In genomic region chr14:49245126-49245714, GRCm38 (mm10) we compare ENCODE assay signal across 25 mouse cellular contexts. TPM values are rescaled to one million over a fixed set of nuclear protein-coding genes. Genes with fewer than 3 reads are reported as not detected.
A peak's percentile ranks its signal among the peaks of the same experiment; 100 is the strongest.
DNase-seq lines count a peak whose midpoint lies in the region; ATAC-seq and TF ChIP-seq lines count a peak whose summit lies in the region.
"Had no signal": no experiment of that assay in that cellular context is flagged by ENCODE, and none has a peak within 500 bp of the region (broad histone marks: within the 10 kb centered on the region; RNA-seq: fewer than 3 reads in every experiment).

Gene ccdc198 (minus strand): TSS chr14:49245474.

- H3K9me3 ChIP-seq in intestine, postnatal 0 days (ENCODE audit: control insufficient read depth), result no peaks in the 10 kb centered on the region
- no peaks in the 10 kb centered on the region for H3K9me3 ChIP-seq in kidney, embryonic 16.5 days (ENCODE audit: low read length)
- no peaks in the 10 kb centered on the region for H3K9me3 ChIP-seq in stomach, embryonic 15.5 days
- no peaks in the 10 kb centered on the region for H3K9me3 ChIP-seq in hindbrain, embryonic 11.5 days (ENCODE audit: control insufficient read depth, low read length)
- H3K9me3 ChIP-seq: G1E; liver, embryonic 12.5 days; megakaryocyte, embryonic 14.5 days; midbrain, embryonic 15.5 days had no signal

- peak within 1 kb of the TSS; percentile 49 for H3K4me2 ChIP-seq in intestine, postnatal 0 days (replicated peaks; ENCODE audit: low read depth)
- peak within 1 kb of the TSS; percentile 49 for H3K4me2 ChIP-seq in kidney, embryonic 16.5 days (replicated peaks; ENCODE audit: low read depth, low read length)
- H3K4me2 ChIP-seq in stomach, embryonic 15.5 days, result no peak within 1 kb of the TSS
- H3K4me2 ChIP-seq in hindbrain, embryonic 11.5 days (replicated peaks; ENCODE audit: low read depth, low read length), result no peak within 1 kb of the TSS
- H3K4me2 ChIP-seq: hindbrain, embryonic 14.5 days; liver, embryonic 12.5 days; midbrain, embryonic 15.5 days had no signal

- no peak within 1 kb of the TSS for H3K27ac ChIP-seq in intestine, postnatal 0 days (ENCODE audit: low read depth, low read length)
- H3K27ac ChIP-seq in kidney, embryonic 16.5 days (ENCODE audit: low read length), result peak within 1 kb of the TSS; percentile 84
- no peak within 1 kb of the TSS for H3K27ac ChIP-seq in stomach, embryonic 15.5 days
- H3K27ac ChIP-seq in hindbrain, embryonic 11.5 days (ENCODE audit: low read depth, low read length), result no peak within 1 kb of the TSS
- H3K27ac ChIP-seq: gastrocnemius, adult 2 months; hindbrain, embryonic 14.5 days; layer of hippocampus, adult 2 months; liver, embryonic 12.5 days; midbrain, embryonic 15.5 days had no signal

- intact Hi-C loops in heart, postnatal 14 days (cut with DNase I), result no loop called here

- DNase-seq in heart, adult 11 months, result peak; percentile 79
- no peak for DNase-seq in heart, postnatal 14 days
- no peak for DNase-seq in thymus, postnatal 10 days (ENCODE audit: low spot score in 2 of 2)
- no peak for DNase-seq in hindbrain, embryonic 11.5 days (ENCODE audit: low spot score)
- DNase-seq: adrenal gland, adult 8-10 months; cerebellum, postnatal 14 days; gastrocnemius, adult 2 months; heart, postnatal 10 days; retina, postnatal 1 day; thymus, postnatal 25 days had no signal

- no peaks in the 10 kb centered on the region; the same call in 1 of the 2 replicates for H3K36me3 ChIP-seq in intestine, postnatal 0 days (ENCODE audit: control insufficient read depth, insufficient read depth)
- H3K36me3 ChIP-seq in kidney, embryonic 16.5 days (ENCODE audit: insufficient read depth, low read length), result no peaks in the 10 kb centered on the region
- H3K36me3 ChIP-seq in stomach, embryonic 15.5 days, result no peaks in the 10 kb centered on the region
- H3K36me3 ChIP-seq in hindbrain, embryonic 11.5 days (ENCODE audit: control insufficient read depth, insufficient read depth, low read length), result no peaks in the 10 kb centered on the region
- H3K36me3 ChIP-seq: G1E; liver, embryonic 12.5 days; midbrain, embryonic 15.5 days had no signal

- H3K9ac ChIP-seq in intestine, postnatal 0 days (ENCODE audit: low read depth, low read length), result no peak within 1 kb of the TSS
- H3K9ac ChIP-seq in kidney, embryonic 16.5 days (replicated peaks; ENCODE audit: low read length), result peak within 1 kb of the TSS; percentile 45; the same call in 1 of the 2 replicates
- H3K9ac ChIP-seq in stomach, embryonic 15.5 days, result no peak within 1 kb of the TSS
- H3K9ac ChIP-seq in hindbrain, embryonic 11.5 days (ENCODE audit: low read depth, low read length), result no peak within 1 kb of the TSS
- H3K9ac ChIP-seq: hindbrain, embryonic 14.5 days; liver, embryonic 12.5 days; midbrain, embryonic 15.5 days had no signal

- H3K4me3 ChIP-seq in intestine, postnatal 0 days (ENCODE audit: low read depth, low read length), result peak within 1 kb of the TSS; percentile 22; the same call in 1 of the 2 replicates
- peak within 1 kb of the TSS; percentile 42 for H3K4me3 ChIP-seq in kidney, embryonic 16.5 days (ENCODE audit: low read length)
- H3K4me3 ChIP-seq in stomach, embryonic 15.5 days (replicated peaks), result peak within 1 kb of the TSS; percentile 3; the same call in 1 of the 2 replicates
- H3K4me3 ChIP-seq in hindbrain, embryonic 11.5 days (ENCODE audit: low read depth, low read length), result no peak within 1 kb of the TSS
- H3K4me3 ChIP-seq: gastrocnemius, adult 2 months; layer of hippocampus, adult 2 months; liver, embryonic 12.5 days; megakaryocyte, embryonic 14.5 days; midbrain, embryonic 15.5 days had no signal

- peak; percentile 54; the same call in 1 of the 2 replicates for ATAC-seq in intestine, postnatal 0 days
- peak; percentile 98 for ATAC-seq in kidney, embryonic 16.5 days (ENCODE audit: low FRiP score, low TSS enrichment)
- no peak for ATAC-seq in stomach, embryonic 15.5 days (ENCODE audit: insufficient read depth, low FRiP score, low read depth)
- no peak for ATAC-seq in inflammation-experienced regulatory T-cells, adult 6 months
- no peak for ATAC-seq in hindbrain, embryonic 11.5 days (ENCODE audit: low FRiP score)
- ATAC-seq: CD4-positive, CD25-positive, alpha-beta regulatory T cell, adult 4 months; forebrain, embryonic 14.5 days; liver, embryonic 12.5 days; lung, postnatal 0 days; midbrain, embryonic 15.5 days had no signal

- no peak for TF ChIP-seq CTCF in intestine, postnatal 0 days (IDR thresholded peaks at IDR 0.05; ENCODE audit: low read depth)

- 0 out of 2 replicates have a peak, but pooled peaks cover 4% of the 10 kb centered on the region for H3K4me1 ChIP-seq in intestine, postnatal 0 days (replicated peaks; ENCODE audit: control insufficient read depth, insufficient read depth, low read length)
- 0 out of 2 replicates have a peak, but pooled peaks cover 2% of the 10 kb centered on the region for H3K4me1 ChIP-seq in kidney, embryonic 16.5 days (ENCODE audit: insufficient read depth, low read length)
- H3K4me1 ChIP-seq in stomach, embryonic 15.5 days, result no peaks in the 10 kb centered on the region
- no peaks in the 10 kb centered on the region for H3K4me1 ChIP-seq in hindbrain, embryonic 11.5 days (replicated peaks; ENCODE audit: control insufficient read depth, insufficient read depth, low read length)
- H3K4me1 ChIP-seq: liver, embryonic 12.5 days; megakaryocyte, embryonic 14.5 days; midbrain, embryonic 15.5 days had no signal

- H3K27me3 ChIP-seq in intestine, postnatal 0 days (replicated peaks; ENCODE audit: control insufficient read depth, insufficient read depth, low read length), result no peaks in the 10 kb centered on the region
- H3K27me3 ChIP-seq in kidney, embryonic 16.5 days (ENCODE audit: insufficient read depth, low read length), result no peaks in the 10 kb centered on the region
- no peaks in the 10 kb centered on the region for H3K27me3 ChIP-seq in stomach, embryonic 15.5 days (replicated peaks)
- H3K27me3 ChIP-seq in hindbrain, embryonic 11.5 days (ENCODE audit: control insufficient read depth, insufficient read depth, low read length), result no peaks in the 10 kb centered on the region
- H3K27me3 ChIP-seq: liver, embryonic 12.5 days; midbrain, embryonic 15.5 days had no signal

- 35% methylated on average over 5 of the region's 5 CpGs for WGBS in intestine, postnatal 0 days
- WGBS in kidney, embryonic 16.5 days, result 58% methylated on average over 5 of the region's 5 CpGs
- 57% methylated on average over 5 of the region's 5 CpGs for WGBS in stomach, embryonic 15.5 days
- WGBS in hindbrain, embryonic 11.5 days, result 57% methylated on average over 5 of the region's 5 CpGs

RNA-seq across cellular contexts. Expression of gene ccdc198, which starts in this region (rescaled TPM):
- total RNA-seq in heart, postnatal 14 days (2021), result not detected
- polyA plus RNA-seq in intestine, postnatal 0 days (2015; fragmentation: Nextera tagmentation; extraction: Ambion mirVana), result 135 and 146 TPM in 2 replicates
- 98.3 and 101 TPM in 2 replicates for polyA plus RNA-seq in kidney, embryonic 16.5 days (2015; fragmentation: Nextera tagmentation; extraction: Ambion mirVana)
- polyA plus RNA-seq in stomach, embryonic 15.5 days (2015; fragmentation: Nextera tagmentation; extraction: Ambion mirVana), result 29.1 and 29.3 TPM in 2 replicates
- under 1 TPM in 1 of 3 experiments, not detected in 2; 0.31 TPM for polyA plus RNA-seq in inflammation-experienced regulatory T-cells, adult 6 months (2017; shearing (Covaris generic))
- polyA plus RNA-seq in hindbrain, embryonic 11.5 days (2014; fragmentation: Nextera tagmentation; extraction: Ambion mirVana), result 0.14 and 1.3 TPM in 2 replicates
- total RNA-seq: adrenal gland, adult 8-10 months; gastrocnemius, adult 2 months; heart, adult 8-10 months; heart, postnatal 10 days; layer of hippocampus, adult 2 months; neutrophil, adult 5-6 weeks had no signal
- polyA plus RNA-seq: G1E had no signal

Comparison
In these comparisons a context has a peak if more than half of its experiments do, and no peak if none do; other contexts are left out.
1. RNA of gene ccdc198 (polyA plus RNA-seq): 135 to 146 TPM in intestine, postnatal 0 days, 98.3 to 101 TPM in kidney, embryonic 16.5 days and 29.1 to 29.3 TPM in stomach, embryonic 15.5 days; 0.14 to 1.3 TPM in hindbrain, embryonic 11.5 days and 0.31 TPM in inflammation-experienced regulatory T-cells, adult 6 months; every median in the first group is over 10 times any median in the second.
2. ATAC-seq: peak in intestine, postnatal 0 days (single experiment) and kidney, embryonic 16.5 days (single experiment); none in stomach, embryonic 15.5 days (single experiment), inflammation-experienced regulatory T-cells, adult 6 months (single experiment) and hindbrain, embryonic 11.5 days (single experiment).
3. H3K4me2 ChIP-seq: peak in intestine, postnatal 0 days (single experiment) and kidney, embryonic 16.5 days (single experiment); none in stomach, embryonic 15.5 days (single experiment) and hindbrain, embryonic 11.5 days (single experiment).